Comparison of ENCODE assay signal across 8 mouse cellular contexts in the genomic region with DNA sequence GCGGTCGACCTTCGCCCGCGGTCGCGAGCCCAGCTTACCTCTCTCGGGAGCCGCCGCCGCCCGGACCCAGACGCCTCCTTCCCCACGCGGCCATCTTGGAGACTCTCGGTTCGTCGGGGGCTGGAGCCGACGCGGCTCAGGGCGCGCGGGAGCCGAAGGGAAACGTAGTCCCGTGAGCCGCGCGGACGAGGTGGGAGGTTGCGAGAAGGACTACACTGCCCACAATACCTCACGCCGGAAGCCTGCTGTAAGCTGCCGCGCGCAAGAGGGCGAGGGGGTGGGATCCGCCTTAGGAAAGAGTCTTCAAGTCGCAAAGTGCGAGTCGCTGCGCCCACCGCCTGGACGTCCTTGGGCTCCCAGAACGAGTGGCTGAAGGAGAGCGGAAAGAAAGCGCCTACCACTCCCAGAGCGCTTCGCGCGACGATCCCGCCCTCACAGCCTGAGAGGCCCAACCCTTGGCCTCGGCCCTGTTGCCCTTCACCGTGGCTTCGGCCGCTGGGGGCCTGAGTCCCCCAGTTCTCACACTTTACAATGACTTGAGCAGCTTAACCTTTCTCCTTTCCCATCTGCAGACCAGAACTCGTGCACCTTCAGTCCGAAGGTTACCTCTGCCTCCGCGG. TPM values are rescaled to one million over a fixed set of nuclear protein-coding genes. Genes with fewer than 3 reads are reported as not detected.
DNase-seq lines count a peak whose midpoint lies in the region; ATAC-seq lines count a peak whose summit lies in the region.

A gene (minus strand): TSS at position 598 of the 620 bp plus-strand sequence.

- H3K4me3 ChIP-seq in intestine, embryonic 14.5 days (ENCODE audit: low read depth, low read length), result peak within 1 kb of the TSS; percentile 79

- H3K9ac ChIP-seq in intestine, embryonic 14.5 days (ENCODE audit: low read length), result peak within 1 kb of the TSS; percentile 88

- H3K27ac ChIP-seq in intestine, embryonic 14.5 days (ENCODE audit: low read depth), result peak within 1 kb of the TSS; percentile 96

- H3K27me3 ChIP-seq in intestine, embryonic 14.5 days (replicated peaks; ENCODE audit: control insufficient read depth, insufficient read depth, low read length), result no peaks in the 10 kb centered on the region

- peaks cover 3% of the 10 kb centered on the region; the same call in 1 of the 2 replicates for H3K36me3 ChIP-seq in intestine, embryonic 14.5 days (ENCODE audit: control insufficient read depth, insufficient read depth, low read length)

- H3K9me3 ChIP-seq in intestine, embryonic 14.5 days (ENCODE audit: control insufficient read depth, low read length), result no peaks in the 10 kb centered on the region

- peak; percentile 97 for ATAC-seq in intestine, embryonic 14.5 days (replicated peaks; ENCODE audit: low FRiP score, low TSS enrichment, low read depth)

- intact Hi-C loops in left cerebral cortex, postnatal 14 days (cut with DNase I), result loop anchor here (5.0 kb wide), 1 partner anchor 46 kb away; a partner anchor contains a TSS

- DNase-seq in adrenal gland, adult 18-20 months (ENCODE audit: low spot score in 2 of 2), result peak; percentile 84 to 85
- peak; percentile 99 for DNase-seq in embryo, embryonic 11 days
- DNase-seq in gastrocnemius, postnatal 25 days, result peak; percentile 97
- peak; percentile 92 for DNase-seq in intestine, embryonic 14.5 days (ENCODE audit: low spot score)
- peak; percentile 97 to 98 for DNase-seq in left cerebral cortex, postnatal 14 days (ENCODE audit: low spot score in 2 of 2)
- peak; percentile 98 for DNase-seq in mesoderm, embryonic 11.5 days (ENCODE audit: low read depth, low spot score)
- peak; percentile 97 to 98 for DNase-seq in right cerebral cortex, postnatal 36 days (ENCODE audit: low spot score in 2 of 2)
- peak; percentile 97 for DNase-seq in yolk sac, embryonic 10.5 days (ENCODE audit: low spot score)

- H3K4me2 ChIP-seq in intestine, embryonic 14.5 days (ENCODE audit: low read length), result peak within 1 kb of the TSS; percentile 81

- H3K4me1 ChIP-seq in intestine, embryonic 14.5 days (replicated peaks; ENCODE audit: control insufficient read depth, insufficient read depth, low read length), result peaks cover 33% of the 10 kb centered on the region

- under 1% methylated on average over 62 of the region's 62 CpGs for WGBS in intestine, embryonic 14.5 days

RNA-seq across cellular contexts. Expression of the gene that starts here (rescaled TPM):
- total RNA-seq in adrenal gland, adult 18-20 months (2021), result 10 to 100 TPM; 47.8 to 55.9 TPM
- total RNA-seq in gastrocnemius, postnatal 25 days (2021), result 10 to 100 TPM; 34.0 TPM
- 73.9 and 81.6 TPM in 2 replicates for polyA plus RNA-seq in intestine, embryonic 14.5 days (2014; fragmentation: Nextera tagmentation; extraction: Ambion mirVana)
- total RNA-seq in left cerebral cortex, postnatal 14 days (2021), result 10 to 100 TPM; 24.7 to 27.0 TPM

Comparison
In these comparisons a context has a peak if more than half of its experiments do, and no peak if none do; other contexts are left out.
1. Peak in every context shown above with its lines: DNase-seq, ATAC-seq, H3K4me3 ChIP-seq and H3K27ac ChIP-seq.